Mouse (Mus musculus): ENCODE results near the gene Ube2g1. TPM values are rescaled to one million over a fixed set of nuclear protein-coding genes. Genes with fewer than 3 reads are reported as not detected.

Ube2g1 gene
- total RNA-seq, 2 experiments from 2014 or later: 44.1 to 44.7 TPM

DNA sequence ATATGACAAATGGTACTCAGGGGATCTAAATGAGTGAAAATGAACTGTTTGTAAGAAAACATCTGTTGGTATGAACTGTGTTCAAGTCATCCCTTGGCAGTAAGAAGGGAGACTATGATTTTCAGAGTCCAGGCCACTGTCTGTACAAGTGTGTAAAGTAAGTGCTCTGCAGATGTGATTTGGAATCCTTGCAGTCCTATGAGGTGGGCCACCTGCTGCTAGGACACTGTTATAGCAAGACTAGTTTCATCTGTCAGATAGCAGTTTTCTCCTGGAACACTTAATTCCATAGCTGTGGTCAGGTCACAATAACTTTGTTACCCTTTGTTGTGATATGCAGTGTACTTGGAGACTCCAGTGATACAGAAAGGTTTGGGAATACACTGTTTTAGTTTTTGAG is 118.9 kb downstream of the Ube2g1 start:
- DNase-seq (ENCODE audit: low spot score in 2 of 2): no peak
- TF ChIP-seq CTCF (conservative IDR thresholded peaks at IDR 0.05): peak; percentile 69
- H3K4me3 ChIP-seq: no peak overlapping the region
- no peak overlapping the region for H3K27ac ChIP-seq

DNA sequence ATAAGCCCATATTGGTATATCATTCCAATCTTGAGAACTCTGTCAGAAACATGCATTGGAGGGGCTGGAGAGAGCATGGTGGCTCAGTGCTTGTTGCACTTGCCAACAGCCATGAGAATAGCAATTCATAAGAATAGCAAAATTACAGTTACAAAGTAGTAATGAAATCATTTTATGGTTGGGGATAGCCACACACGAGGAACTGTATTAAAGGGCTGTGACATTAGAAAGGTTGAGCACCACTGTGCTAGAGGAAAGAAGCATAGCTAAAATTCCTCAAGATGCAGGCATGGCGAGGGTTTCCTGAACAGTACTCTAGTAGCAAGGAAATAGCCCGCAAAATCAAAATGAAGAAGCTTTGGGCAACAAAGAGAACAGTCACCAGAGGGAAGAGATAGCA is 126.7 kb downstream of the Ube2g1 start:
- H3K4me3 ChIP-seq: no peak overlapping the region
- no peak overlapping the region for H3K27ac ChIP-seq
- no peak for DNase-seq (ENCODE audit: low spot score in 2 of 2)
- no peak for TF ChIP-seq CTCF (conservative IDR thresholded peaks at IDR 0.05)

DNA sequence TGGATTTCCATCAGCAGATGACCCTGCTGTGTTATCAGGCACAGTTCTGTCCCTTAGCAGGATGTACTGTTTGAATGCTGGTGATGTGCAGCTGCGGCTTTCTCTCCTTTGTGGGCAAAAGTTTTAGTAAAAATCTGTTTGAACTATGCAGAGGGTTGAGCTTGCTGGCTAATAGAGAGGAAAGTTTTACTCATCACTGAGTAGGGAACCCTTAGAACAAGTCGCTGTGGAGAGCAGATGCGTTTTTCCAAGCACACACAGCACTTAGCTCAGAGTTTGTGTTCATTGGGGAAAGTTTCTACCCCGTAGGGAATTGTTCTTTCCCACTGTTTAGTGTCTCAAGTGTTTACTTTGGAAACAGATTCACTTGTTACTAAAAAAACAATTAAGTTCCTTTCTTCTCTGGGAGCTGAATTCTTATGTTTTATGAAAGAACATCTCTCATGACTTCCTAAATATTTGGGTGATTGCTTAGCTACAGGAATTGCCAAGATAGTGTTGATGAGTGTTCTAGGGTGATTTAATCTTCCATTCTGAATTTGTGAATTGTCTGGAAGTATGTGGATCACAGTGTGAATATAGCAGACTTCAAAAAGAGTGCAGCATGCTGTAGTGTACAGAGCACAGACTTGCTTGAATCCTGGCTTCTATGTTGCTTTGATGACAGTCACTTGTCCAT is 127.9 kb downstream of the Ube2g1 start:
- no peak for DNase-seq (ENCODE audit: low spot score in 2 of 2)
- TF ChIP-seq CTCF (conservative IDR thresholded peaks at IDR 0.05): no peak
- Histone ChIP-seq H3K4me3 (no peak overlapping the region), H3K27ac (no peak overlapping the region; the same call in 1 of the 2 replicates)

DNA sequence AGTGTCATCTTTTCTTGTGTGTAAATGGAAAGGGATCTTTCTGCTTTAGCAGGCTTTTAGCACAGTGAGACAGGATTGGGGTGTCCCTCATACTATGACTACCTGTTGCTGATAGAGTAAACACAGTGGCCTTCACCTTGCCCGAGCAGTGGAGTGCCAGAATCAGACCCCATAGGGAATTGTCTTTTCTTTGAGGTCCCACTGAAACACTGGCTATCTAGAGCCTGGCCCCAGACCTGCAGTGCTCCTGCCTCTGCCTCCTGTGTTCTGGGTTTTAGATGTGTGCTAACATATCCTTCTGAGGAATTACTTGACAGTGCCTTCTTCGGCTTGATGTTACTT is 128.4 kb downstream of the Ube2g1 start:
- no peak for TF ChIP-seq CTCF (conservative IDR thresholded peaks at IDR 0.05)
- DNase-seq (ENCODE audit: low spot score in 2 of 2): no peak
- Histone ChIP-seq H3K4me3 (no peak overlapping the region), H3K27ac (no peak overlapping the region; the same call in 1 of the 2 replicates)

Small RNA genes within 50 kb of the gene (microRNA-seq; reads per million reads assigned to microRNA genes)
- gene Gm25678: 0 reads per million in 2 experiments

Other genes starting within 250 kb of the Ube2g1 start
- 1 to 10 TPM; 2.0 to 3.3 TPM for gene Tekt1, start 244.8 kb upstream of the Ube2g1 start, total RNA-seq (2021)
- 1 to 10 TPM; 2.2 to 3.8 TPM for gene Smtnl2, start 195.6 kb upstream of the Ube2g1 start, total RNA-seq (2021)
- not detected for gene Ggt6, start 171.8 kb upstream of the Ube2g1 start, total RNA-seq (2021)
- gene Mybbp1a, start 165.9 kb upstream of the Ube2g1 start, total RNA-seq (2021): 10 to 100 TPM; 55.7 to 56.2 TPM
- 100 to 1,000 TPM; 101 to 105 TPM for gene Spns2, start 117.4 kb upstream of the Ube2g1 start, total RNA-seq (2021)
- under 1 TPM; 0.13 to 0.47 TPM for gene Spns3, start 56.8 kb upstream of the Ube2g1 start, total RNA-seq (2021)
- gene Ankfy1, start 82.7 kb downstream of the Ube2g1 start, total RNA-seq (2021): 10 to 100 TPM; 36.5 to 38.6 TPM
- gene Cyb5d2, start 188.9 kb downstream of the Ube2g1 start, total RNA-seq (2021): 10 to 100 TPM; 17.9 to 19.9 TPM
- 10 to 100 TPM; 47.8 to 49.5 TPM for gene Zzef1, start 188.9 kb downstream of the Ube2g1 start, total RNA-seq (2021)